Mouse (Mus musculus) limb, embryonic 14.5 days (tissue): Measurements from ENCODE around the gene Iqck. TPM values are rescaled to one million over a fixed set of nuclear protein-coding genes. Genes with fewer than 3 reads are reported as not detected.

Source experiments
- ATAC-seq: fragments of 200-750 bp; cut with Nextera tagmentation; 2 replicates; pipeline ENCODE4 v1.8.0; 2017; ENCODE audit warnings: low read depth, moderate number of reproducible peaks, moderate TSS enrichment; ENCODE audit not compliant: low FRiP score
- DNase-seq: peaks from one replicate; pipeline ENCODE4 v3.0.0-alpha.2; 2015; ENCODE audit warnings: low spot score
- H3K27ac ChIP-seq: fragments of 300-500 bp; sonication (generic); replicated peaks from 2 replicates; pipeline ENCODE4 v1.5.1; 2014; ENCODE audit warnings: low read depth, mild to moderate bottlenecking, low read length, moderate library complexity, mixed read lengths
- H3K27me3 ChIP-seq: fragments of 300-500 bp; sonication (generic); 2 replicates; pipeline ENCODE4 v1.6.1; 2014; ENCODE audit warnings: low read length, mixed read lengths; ENCODE audit not compliant: control insufficient read depth, insufficient read depth
- H3K36me3 ChIP-seq: fragments of 300-500 bp; sonication (generic); 2 replicates; pipeline ENCODE4 v1.6.1; 2014; ENCODE audit warnings: mild to moderate bottlenecking, low read length, moderate library complexity, mixed read lengths; ENCODE audit not compliant: control insufficient read depth, insufficient read depth
- H3K4me1 ChIP-seq: fragments of 300-500 bp; sonication (generic); 2 replicates; pipeline ENCODE4 v1.6.1; 2014; ENCODE audit warnings: antibody characterized with exemption, low read length, mixed read lengths; ENCODE audit not compliant: control insufficient read depth, insufficient read depth
- H3K4me2 ChIP-seq: fragments of 300-500 bp; sonication (generic); replicated peaks from 2 replicates; pipeline ENCODE4 v1.6.1; 2014; ENCODE audit warnings: low read depth, mild to moderate bottlenecking, low read length, moderate library complexity; ENCODE audit not compliant: severe bottlenecking
- H3K4me3 ChIP-seq: fragments of 300-500 bp; sonication (generic); replicated peaks from 2 replicates; pipeline ENCODE4 v1.5.1; 2014; ENCODE audit warnings: low read length
- H3K9ac ChIP-seq: fragments of 300-500 bp; sonication (generic); 2 replicates; pipeline ENCODE4 v1.6.1; 2014; ENCODE audit warnings: mild to moderate bottlenecking, low read depth, low read length, moderate library complexity; ENCODE audit not compliant: severe bottlenecking
- H3K9me3 ChIP-seq: fragments of 300-500 bp; sonication (generic); 2 replicates; pipeline ENCODE4 v1.6.1; 2016; ENCODE audit warnings: low read length; ENCODE audit not compliant: control insufficient read depth
- POLR2A ChIP-seq: fragments of 200-500 bp; IDR thresholded peaks from 2 replicates; pipeline ENCODE4 v1.8.0; 2012; ENCODE audit warnings: inconsistent platforms, mild to moderate bottlenecking, moderate library complexity, borderline replicate concordance; ENCODE audit not compliant: insufficient read depth, insufficient read length; ENCODE audit errors: extremely low read depth
- WGBS: fragments of 180-500 bp; shearing (Covaris S2); extraction: QIAGEN DNeasy Blood & Tissue Kit; methylation state at CpG from one replicate; pipeline ENCODE4 v1.1.7; 2014; 5-methylcytosine and 5-hydroxymethylcytosine counted together
- polyA plus RNA-seq, 2 experiments: library from polyadenylated mRNA; depleted of rRNA in 1 of 2; stranded (reverse) in 1 of 2; unstranded in 1 of 2; fragments of >200 nt; fragmentation: Nextera tagmentation in 1 of 2; extraction: Ambion mirVana in 1 of 2; gene quantifications; 2 replicates each; pipeline versions ENCODE4 v1.2.1 to v1.2.3; 2012 to 2014

The Iqck gene
- polyA plus RNA-seq (2012; rRNA removed) (2.5 and 2.6 TPM in 2 replicates), polyA plus RNA-seq (2014; fragmentation: Nextera tagmentation; extraction: Ambion mirVana) (2.6 and 2.8 TPM in 2 replicates)

- H3K4me1 ChIP-seq = peaks cover 7% of the 10 kb centered on the region
- H3K4me3 ChIP-seq = peak within 1 kb of the TSS; percentile 85
- peak within 1 kb of the TSS; percentile 50 for H3K27ac ChIP-seq
- H3K4me2 ChIP-seq = peak within 1 kb of the TSS; percentile 54
- no peaks in the 10 kb centered on the region for H3K9me3 ChIP-seq
- DNase-seq (peak; percentile 93), ATAC-seq (peak; percentile 98)
- peak within 1 kb of the TSS; percentile 69 for H3K9ac ChIP-seq
- H3K36me3 ChIP-seq = peaks cover 27% of the 10 kb centered on the region
- WGBS = under 1% methylated on average over 57 of the region's 57 CpGs
- peak; percentile 84; the same call in 1 of the 2 replicates for TF ChIP-seq POLR2A
- no peaks in the 10 kb centered on the region for H3K27me3 ChIP-seq
Measured at GRCm38 (mm10) chr7:118855171-118855876, at the start of gene Iqck. TSS of gene Iqck (plus strand) at chr7:118855752.

- Histone ChIP-seq H3K4me3 (no peak overlapping the region), H3K27me3 (no peaks in the 10 kb centered on the region), H3K9me3 (no peaks in the 10 kb centered on the region), H3K9ac (no peak overlapping the region), H3K36me3 (peaks cover 41% of the 10 kb centered on the region), H3K4me2 (no peak overlapping the region), H3K4me1 (no peaks in the 10 kb centered on the region), H3K27ac (no peak overlapping the region)
- WGBS = 83% methylated on average over 16 of the region's 16 CpGs
- no peak for DNase-seq
- no peak for ATAC-seq
- TF ChIP-seq POLR2A = no peak
Measured at GRCm38 (mm10) chr7:118806631-118807411, 48.7 kb upstream of the Iqck start.

- H3K4me3 ChIP-seq = no peak overlapping the region
- no peaks in the 10 kb centered on the region for H3K4me1 ChIP-seq
- no peak for TF ChIP-seq POLR2A
- ATAC-seq (no peak), DNase-seq (peak; percentile 39)
- H3K9ac ChIP-seq = no peak overlapping the region
- 83% methylated on average over 8 of the region's 8 CpGs for WGBS
- H3K4me2 ChIP-seq = no peak overlapping the region
- H3K36me3 ChIP-seq = peaks cover 33% of the 10 kb centered on the region
- H3K9me3 ChIP-seq = no peaks in the 10 kb centered on the region
- H3K27me3 ChIP-seq = no peaks in the 10 kb centered on the region
- H3K27ac ChIP-seq = no peak overlapping the region
Measured at GRCm38 (mm10) chr7:118807899-118808298, 47.7 kb upstream of the Iqck start.

- H3K4me2 ChIP-seq = no peak overlapping the region
- H3K27me3 ChIP-seq = no peaks in the 10 kb centered on the region
- no peaks in the 10 kb centered on the region for H3K9me3 ChIP-seq
- ATAC-seq (no peak), DNase-seq (no peak)
- no peaks in the 10 kb centered on the region for H3K4me1 ChIP-seq
- H3K36me3 ChIP-seq = peaks cover 54% of the 10 kb centered on the region
- no peak overlapping the region for H3K27ac ChIP-seq
- TF ChIP-seq POLR2A = no peak
- no peak overlapping the region for H3K9ac ChIP-seq
- no peak overlapping the region for H3K4me3 ChIP-seq
- 88% methylated on average over 12 of the region's 12 CpGs for WGBS
Measured at GRCm38 (mm10) chr7:118811407-118812106, 44.0 kb upstream of the Iqck start.

GRCm38 (mm10) chr7:118813592-118813991, 42.0 kb upstream of the Iqck start:
- no peak overlapping the region for H3K27ac ChIP-seq
- no peak overlapping the region for H3K4me3 ChIP-seq
- H3K9me3 ChIP-seq = no peaks in the 10 kb centered on the region
- H3K27me3 ChIP-seq = no peaks in the 10 kb centered on the region
- TF ChIP-seq POLR2A = no peak
- H3K36me3 ChIP-seq = peaks cover 60% of the 10 kb centered on the region
- H3K4me1 ChIP-seq = no peaks in the 10 kb centered on the region
- no peak overlapping the region for H3K9ac ChIP-seq
- no peak overlapping the region for H3K4me2 ChIP-seq
- ATAC-seq (no peak), DNase-seq (no peak)
- WGBS = 91% methylated on average over 4 of the region's 4 CpGs
